Mouse (Mus musculus): ENCODE results near the gene Nav2. TPM values are rescaled to one million over a fixed set of nuclear protein-coding genes. Genes with fewer than 3 reads are reported as not detected.

Gene Nav2
- polyA plus RNA-seq, 1 experiment from 2014 or later = 24.2 TPM

GRCm38 (mm10) chr7:49217786-49218185 lies 309.3 kb downstream of the Nav2 start:
- H3K9me3 ChIP-seq = 0 out of 2 replicates have a peak, but pooled peaks cover 3% of the 10 kb centered on the region
- H3K4me2 ChIP-seq = no peak overlapping the region
- WGBS = 82% methylated on average over 6 of the region's 6 CpGs
- H3K36me3 ChIP-seq = no peaks in the 10 kb centered on the region
- no peaks in the 10 kb centered on the region for H3K27me3 ChIP-seq
- H3K4me3 ChIP-seq = no peak overlapping the region
- peaks cover 13% of the 10 kb centered on the region for H3K4me1 ChIP-seq (replicated peaks)
- no peak overlapping the region for H3K9ac ChIP-seq
- no peak for ATAC-seq (ENCODE audit: low FRiP score)
- H3K27ac ChIP-seq = no peak overlapping the region

GRCm38 (mm10) chr7:49225741-49226140 lies 317.2 kb downstream of the Nav2 start:
- Histone ChIP-seq H3K4me1 (replicated peaks) (no peaks in the 10 kb centered on the region), H3K4me2 (no peak overlapping the region), H3K27ac (no peak overlapping the region), H3K4me3 (no peak overlapping the region), H3K9me3 (0 out of 2 replicates have a peak, but pooled peaks cover 3% of the 10 kb centered on the region), H3K9ac (no peak overlapping the region), H3K36me3 (no peaks in the 10 kb centered on the region), H3K27me3 (no peaks in the 10 kb centered on the region)
- 73% methylated on average over 5 of the region's 5 CpGs for WGBS
- ATAC-seq (ENCODE audit: low FRiP score) = no peak

GRCm38 (mm10) chr7:49232969-49233368 lies 324.5 kb downstream of the Nav2 start:
- H3K9me3 ChIP-seq = no peaks in the 10 kb centered on the region
- H3K4me2 ChIP-seq = no peak overlapping the region
- H3K36me3 ChIP-seq = no peaks in the 10 kb centered on the region
- no peaks in the 10 kb centered on the region for H3K27me3 ChIP-seq
- H3K4me3 ChIP-seq = no peak overlapping the region
- ATAC-seq (ENCODE audit: low FRiP score) = no peak
- peaks cover 14% of the 10 kb centered on the region; the same call in 1 of the 2 replicates for H3K4me1 ChIP-seq (replicated peaks)
- H3K27ac ChIP-seq = no peak overlapping the region
- H3K9ac ChIP-seq = no peak overlapping the region
- 92% methylated on average over 2 of the region's 2 CpGs for WGBS

GRCm38 (mm10) chr7:49234288-49234687 lies 325.8 kb downstream of the Nav2 start:
- peak; percentile 40; the same call in 1 of the 2 replicates for ATAC-seq (ENCODE audit: low FRiP score)
- WGBS = 83% methylated on average over 8 of the region's 8 CpGs
- Histone ChIP-seq H3K27ac (no peak overlapping the region), H3K27me3 (no peaks in the 10 kb centered on the region), H3K4me3 (no peak overlapping the region), H3K36me3 (no peaks in the 10 kb centered on the region), H3K4me1 (replicated peaks) (peaks cover 14% of the 10 kb centered on the region; the same call in 1 of the 2 replicates), H3K4me2 (no peak overlapping the region), H3K9me3 (no peaks in the 10 kb centered on the region), H3K9ac (no peak overlapping the region)

- H3K9me3 ChIP-seq = no peaks in the 10 kb centered on the region
- ATAC-seq (ENCODE audit: low FRiP score) = no peak
- no peak overlapping the region for H3K9ac ChIP-seq
- H3K27ac ChIP-seq = no peak overlapping the region
- peaks cover 14% of the 10 kb centered on the region; the same call in 1 of the 2 replicates for H3K4me1 ChIP-seq (replicated peaks)
- no peak overlapping the region for H3K4me2 ChIP-seq
- no peaks in the 10 kb centered on the region for H3K27me3 ChIP-seq
- H3K4me3 ChIP-seq = no peak overlapping the region
- 79% methylated on average over 9 of the region's 9 CpGs for WGBS
- no peaks in the 10 kb centered on the region for H3K36me3 ChIP-seq
Observed at GRCm38 (mm10) chr7:49235271-49235681, 326.8 kb downstream of the Nav2 start.

GRCm38 (mm10) chr7:49235821-49236220 lies 327.3 kb downstream of the Nav2 start:
- Histone ChIP-seq H3K4me2 (no peak overlapping the region), H3K36me3 (no peaks in the 10 kb centered on the region), H3K9ac (no peak overlapping the region), H3K4me3 (no peak overlapping the region), H3K9me3 (no peaks in the 10 kb centered on the region), H3K27me3 (no peaks in the 10 kb centered on the region), H3K4me1 (replicated peaks) (peaks cover 14% of the 10 kb centered on the region), H3K27ac (no peak overlapping the region)
- WGBS = 76% methylated on average over 3 of the region's 3 CpGs
- no peak for ATAC-seq (ENCODE audit: low FRiP score)

- H3K9me3 ChIP-seq = no peaks in the 10 kb centered on the region
- H3K36me3 ChIP-seq = no peaks in the 10 kb centered on the region
- H3K27ac ChIP-seq = no peak overlapping the region
- H3K4me3 ChIP-seq = no peak overlapping the region
- H3K27me3 ChIP-seq = peaks cover 3% of the 10 kb centered on the region; the same call in 1 of the 2 replicates
- peaks cover 21% of the 10 kb centered on the region for H3K4me1 ChIP-seq (replicated peaks)
- no peak overlapping the region for H3K4me2 ChIP-seq
- 82% methylated on average over 7 of the region's 7 CpGs for WGBS
- H3K9ac ChIP-seq = no peak overlapping the region
- no peak for ATAC-seq (ENCODE audit: low FRiP score)
Observed at GRCm38 (mm10) chr7:49240461-49240860, 331.9 kb downstream of the Nav2 start.

- ATAC-seq (ENCODE audit: low FRiP score) = no peak
- Histone ChIP-seq H3K9me3 (no peaks in the 10 kb centered on the region), H3K36me3 (no peaks in the 10 kb centered on the region), H3K4me3 (no peak overlapping the region), H3K4me2 (no peak overlapping the region), H3K9ac (no peak overlapping the region), H3K4me1 (replicated peaks) (peaks cover 24% of the 10 kb centered on the region), H3K27me3 (peaks cover 3% of the 10 kb centered on the region; the same call in 1 of the 2 replicates), H3K27ac (no peak overlapping the region)
- WGBS = 63% methylated on average over 3 of the region's 3 CpGs
Observed at GRCm38 (mm10) chr7:49241229-49241751, 332.8 kb downstream of the Nav2 start.

- no peak for ATAC-seq (ENCODE audit: low FRiP score)
- H3K27me3 ChIP-seq = peaks cover 7% of the 10 kb centered on the region
- peaks cover 28% of the 10 kb centered on the region for H3K4me1 ChIP-seq (replicated peaks)
- no peak overlapping the region for H3K27ac ChIP-seq
- WGBS = 53% methylated on average over 5 of the region's 5 CpGs
- no peaks in the 10 kb centered on the region for H3K9me3 ChIP-seq
- H3K4me3 ChIP-seq = no peak overlapping the region
- H3K4me2 ChIP-seq = no peak overlapping the region
- H3K9ac ChIP-seq = no peak overlapping the region
- no peaks in the 10 kb centered on the region for H3K36me3 ChIP-seq
Observed at GRCm38 (mm10) chr7:49242261-49242660, 333.7 kb downstream of the Nav2 start.

GRCm38 (mm10) chr7:49243079-49243478 lies 334.6 kb downstream of the Nav2 start:
- H3K4me3 ChIP-seq = no peak overlapping the region
- no peak overlapping the region for H3K9ac ChIP-seq
- peaks cover 36% of the 10 kb centered on the region for H3K4me1 ChIP-seq (replicated peaks)
- H3K27me3 ChIP-seq = peaks cover 15% of the 10 kb centered on the region
- H3K27ac ChIP-seq = no peak overlapping the region
- ATAC-seq (ENCODE audit: low FRiP score) = no peak
- no peak overlapping the region for H3K4me2 ChIP-seq
- no peaks in the 10 kb centered on the region for H3K9me3 ChIP-seq
- 94% methylated on average over 4 of the region's 4 CpGs for WGBS
- H3K36me3 ChIP-seq = no peaks in the 10 kb centered on the region

GRCm38 (mm10) chr7:49245537-49246239 lies 337.2 kb downstream of the Nav2 start:
- H3K9me3 ChIP-seq = no peaks in the 10 kb centered on the region
- H3K36me3 ChIP-seq = no peaks in the 10 kb centered on the region
- ATAC-seq (ENCODE audit: low FRiP score) = peak; percentile 94
- peak overlapping the region; percentile 97 for H3K4me2 ChIP-seq
- peaks cover 60% of the 10 kb centered on the region for H3K4me1 ChIP-seq (replicated peaks)
- H3K27me3 ChIP-seq = peaks cover 27% of the 10 kb centered on the region
- H3K27ac ChIP-seq = peak overlapping the region; percentile 87
- H3K9ac ChIP-seq = peak overlapping the region; percentile 81
- H3K4me3 ChIP-seq = peak overlapping the region; percentile 63
- under 1% methylated on average over 68 of the region's 68 CpGs for whole genome bisulfite sequencing

GRCm38 (mm10) chr7:49246240-49246578 lies 337.7 kb downstream of the Nav2 start:
- Histone ChIP-seq H3K9ac (peak overlapping the region; percentile 81), H3K27me3 (peaks cover 27% of the 10 kb centered on the region), H3K27ac (peak overlapping the region; percentile 87), H3K4me2 (peak overlapping the region; percentile 97), H3K9me3 (no peaks in the 10 kb centered on the region), H3K4me1 (replicated peaks) (peaks cover 59% of the 10 kb centered on the region), H3K4me3 (peak overlapping the region; percentile 63), H3K36me3 (no peaks in the 10 kb centered on the region)
- under 1% methylated on average over 31 of the region's 31 CpGs for WGBS
- no peak for ATAC-seq (ENCODE audit: low FRiP score)

Data from hindbrain, embryonic 13.5 days (tissue).